Mouse (Mus musculus) ES-E14 (cell line): ENCODE results near the gene Cdk17. TPM values are rescaled to one million over a fixed set of nuclear protein-coding genes. Genes with fewer than 3 reads are reported as not detected.

Experiments
- DNase-seq: peaks from one replicate; pipeline ENCODE4 v3.0.0-alpha.2; 2013; ENCODE audit warnings: low read depth, low spot score
- H3K27ac ChIP-seq: 2 replicates; pipeline ENCODE4 v1.5.1; 2012; ENCODE audit warnings: low read depth, mild to moderate bottlenecking, low read length, moderate library complexity, mixed read lengths; ENCODE audit not compliant: poor library complexity, insufficient read depth, severe bottlenecking
- H3K36me3 ChIP-seq: 2 replicates; pipeline ENCODE4 v1.6.1; 2012; ENCODE audit warnings: mild to moderate bottlenecking, low read length, moderate library complexity, mixed read lengths; ENCODE audit not compliant: control insufficient read depth, poor library complexity, insufficient read depth, severe bottlenecking
- H3K4me1 ChIP-seq, 2 experiments: fragments of 150-350 bp in 1 of 2; sonication (generic) in 1 of 2; 2 replicates each; pipeline ENCODE4 v1.6.1; 2012; ENCODE audit warnings: low read length in 2 of 2, mild to moderate bottlenecking in 1 of 2, mixed read lengths in 1 of 2; ENCODE audit not compliant: control insufficient read depth in 2 of 2, insufficient read depth in 2 of 2, poor library complexity in 1 of 2
- H3K4me3 ChIP-seq, 2 experiments: fragments of 150-350 bp in 1 of 2; sonication (generic) in 1 of 2; 2 replicates each; pipeline ENCODE4 v1.5.1; 2012; ENCODE audit warnings: low read length in 2 of 2, low read depth in 1 of 2, mild to moderate bottlenecking in 1 of 2, mixed read lengths in 1 of 2; ENCODE audit not compliant: insufficient read depth in 1 of 2, poor library complexity in 1 of 2, severe bottlenecking in 1 of 2
- H3K9ac ChIP-seq: 2 replicates; pipeline ENCODE4 v1.6.1; 2012; ENCODE audit warnings: low read depth, mild to moderate bottlenecking, low read length, mixed read lengths; ENCODE audit not compliant: poor library complexity, insufficient read depth, severe bottlenecking
- H3K9me3 ChIP-seq: fragments of 150-350 bp; sonication (generic); 2 replicates; pipeline ENCODE4 v1.6.1; 2012; ENCODE audit warnings: low read depth, mild to moderate bottlenecking, low read length; ENCODE audit not compliant: control insufficient read depth, insufficient read depth
- CHD2 ChIP-seq: IDR thresholded peaks from 2 replicates; pipeline ENCODE4 v1.6.1; 2014; ENCODE audit warnings: mild to moderate bottlenecking, low read depth, low read length, inconsistent platforms
- HCFC1 ChIP-seq: IDR thresholded peaks from 2 replicates; pipeline ENCODE4 v1.6.1; 2012; ENCODE audit warnings: low read length, inconsistent platforms, borderline replicate concordance; ENCODE audit not compliant: insufficient read depth
- MAFK ChIP-seq: IDR thresholded peaks from 2 replicates; pipeline ENCODE4 v1.6.1; 2014; ENCODE audit warnings: mild to moderate bottlenecking, low read depth, low read length, inconsistent platforms; ENCODE audit not compliant: insufficient read depth
- ZC3H11A ChIP-seq: IDR thresholded peaks from 2 replicates; pipeline ENCODE4 v1.6.1; 2012; ENCODE audit warnings: low read depth, mild to moderate bottlenecking, inconsistent platforms, low read length, borderline replicate concordance
- ZNF384 ChIP-seq: IDR thresholded peaks from 2 replicates; pipeline ENCODE4 v1.6.1; 2012; ENCODE audit warnings: low read depth, low read length, inconsistent platforms
- in situ Hi-C, 2 experiments: fragments of 600-800 bp; cut with MboI; formaldehyde crosslinking; loops; one replicate each; pipeline ENCODE4 v1.15.1; 2025; ENCODE audit warnings: low sequenced_read_pairs in 2 of 2, inconsistent platforms in 1 of 2; ENCODE audit not compliant: unreplicated experiment in 2 of 2
- total RNA-seq: library from RNA; depleted of rRNA; stranded (reverse); fragments of 300-350 nt; gene quantifications from 2 replicates; pipeline ENCODE4 v1.2.3, GENCODE M21; 2012

The Cdk17 gene
- total RNA-seq, 1 experiment: 28.0 TPM

GRCm38 (mm10) chr10:93128566-93128965 lies 32.1 kb upstream of the Cdk17 start:
- Histone ChIP-seq H3K4me1 (no peaks in the 10 kb centered on the region), H3K4me3 (no peak overlapping the region), H3K36me3 (no peaks in the 10 kb centered on the region), H3K9ac (no peak overlapping the region), H3K27ac (no peak overlapping the region), H3K9me3 (no peaks in the 10 kb centered on the region)
- no peak for TF ChIP-seq ZC3H11A
- no peak for TF ChIP-seq MAFK
- no peak for TF ChIP-seq CHD2
- TF ChIP-seq ZNF384: no peak
- TF ChIP-seq HCFC1: no peak
- no peak for DNase-seq
- in situ Hi-C loops: no loop called here

- Histone ChIP-seq H3K36me3 (no peaks in the 10 kb centered on the region), H3K9ac (no peak overlapping the region), H3K27ac (no peak overlapping the region), H3K4me1 (no peaks in the 10 kb centered on the region), H3K9me3 (no peaks in the 10 kb centered on the region), H3K4me3 (no peak overlapping the region)
- in situ Hi-C loops: no loop called here
- DNase-seq: no peak
- TF ChIP-seq ZC3H11A (no peak), CHD2 (no peak), MAFK (no peak), HCFC1 (no peak), ZNF384 (no peak)
Observed at GRCm38 (mm10) chr10:93129345-93129744, 31.3 kb upstream of the Cdk17 start.

GRCm38 (mm10) chr10:93129904-93130455 lies 30.7 kb upstream of the Cdk17 start:
- Histone ChIP-seq H3K4me3 (no peak overlapping the region), H3K27ac (no peak overlapping the region), H3K9me3 (no peaks in the 10 kb centered on the region), H3K9ac (no peak overlapping the region), H3K4me1 (no peaks in the 10 kb centered on the region), H3K36me3 (no peaks in the 10 kb centered on the region)
- DNase-seq: no peak
- TF ChIP-seq ZNF384: no peak
- TF ChIP-seq ZC3H11A: no peak
- TF ChIP-seq MAFK: no peak
- no peak for TF ChIP-seq CHD2
- TF ChIP-seq HCFC1: no peak
- in situ Hi-C loops: no loop called here

DNA sequence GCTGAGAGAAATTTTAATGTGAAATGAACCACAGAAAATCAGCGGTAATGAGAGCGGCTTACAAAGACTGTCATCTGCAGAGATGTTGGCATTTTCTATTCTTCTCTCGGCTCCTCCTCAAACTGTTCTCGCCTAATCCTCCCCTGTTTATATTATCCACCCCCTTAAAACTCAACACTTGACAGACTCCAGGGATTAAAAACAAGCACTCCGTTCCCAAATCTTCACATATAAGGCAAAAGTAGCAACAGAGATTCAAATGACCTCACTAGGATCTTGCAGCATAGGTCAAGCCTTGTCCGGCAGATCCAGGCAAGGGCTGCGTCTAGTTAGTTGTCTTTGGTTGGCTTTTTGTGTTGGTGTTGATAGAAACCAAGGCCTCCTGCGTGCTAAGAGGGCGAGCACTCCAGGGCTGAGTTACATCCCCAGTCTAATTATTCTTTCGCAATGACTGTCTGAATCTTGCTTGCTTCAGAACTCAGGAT lies 30.2 kb upstream of the Cdk17 start:
- no peak overlapping the region for H3K27ac ChIP-seq
- TF ChIP-seq CHD2 (no peak), ZC3H11A (no peak), ZNF384 (no peak)
- H3K4me1 ChIP-seq: no peaks in the 10 kb centered on the region
- no peak overlapping the region for H3K9ac ChIP-seq
- no peaks in the 10 kb centered on the region for H3K36me3 ChIP-seq
- in situ Hi-C loops: no loop called here
- DNase-seq: no peak
- H3K4me3 ChIP-seq: no peak overlapping the region
- no peaks in the 10 kb centered on the region for H3K9me3 ChIP-seq
